Mouse (Mus musculus) heart, embryonic 15.5 days (tissue): ENCODE results near the gene Dennd2c. TPM values are rescaled to one million over a fixed set of nuclear protein-coding genes. Genes with fewer than 3 reads are reported as not detected.
A peak's percentile ranks its signal among the peaks of the same experiment; 100 is the strongest.

Source experiments
- ATAC-seq: fragments of 200-750 bp; cut with Nextera tagmentation; replicated peaks from 2 replicates; pipeline ENCODE4 v1.8.0; 2017; ENCODE audit warnings: low read depth, moderate TSS enrichment; ENCODE audit not compliant: insufficient number of reproducible peaks, insufficient read depth, low FRiP score
- H3K27ac ChIP-seq: fragments of 300-500 bp; sonication (generic); 2 replicates; pipeline ENCODE4 v1.5.1; 2015; ENCODE audit warnings: mild to moderate bottlenecking, inconsistent platforms
- H3K27me3 ChIP-seq: fragments of 300-500 bp; sonication (generic); 2 replicates; pipeline ENCODE4 v1.6.1; 2015; ENCODE audit warnings: inconsistent platforms
- H3K36me3 ChIP-seq: fragments of 300-500 bp; sonication (generic); 2 replicates; pipeline ENCODE4 v1.6.1; 2015; ENCODE audit warnings: mild to moderate bottlenecking, inconsistent platforms
- H3K4me1 ChIP-seq: fragments of 300-500 bp; sonication (generic); replicated peaks from 2 replicates; pipeline ENCODE4 v1.6.1; 2015; ENCODE audit warnings: inconsistent platforms
- H3K4me2 ChIP-seq: fragments of 300-500 bp; sonication (generic); 2 replicates; pipeline ENCODE4 v1.6.1; 2015; ENCODE audit warnings: inconsistent platforms, mild to moderate bottlenecking, moderate library complexity
- H3K4me3 ChIP-seq: fragments of 300-500 bp; sonication (generic); 2 replicates; pipeline ENCODE4 v1.5.1; 2015; ENCODE audit warnings: mild to moderate bottlenecking, inconsistent platforms
- H3K9ac ChIP-seq: fragments of 300-500 bp; sonication (generic); 2 replicates; pipeline ENCODE4 v1.6.1; 2015; ENCODE audit warnings: mild to moderate bottlenecking, inconsistent platforms
- H3K9me3 ChIP-seq: fragments of 300-500 bp; sonication (generic); replicated peaks from 2 replicates; pipeline ENCODE4 v1.6.1; 2016; ENCODE audit warnings: inconsistent platforms
- WGBS: fragments of 180-500 bp; shearing (Covaris S2); methylation state at CpG from one replicate; pipeline ENCODE4 v1.1.7; 2015; ENCODE audit warnings: mixed read lengths; 5-methylcytosine and 5-hydroxymethylcytosine counted together
- polyA plus RNA-seq: library from polyadenylated mRNA; unstranded; fragments of >200 nt; fragmentation: Nextera tagmentation; extraction: Ambion mirVana; gene quantifications from 2 replicates; pipeline ENCODE4 v1.2.1, GENCODE M21; 2015

Dennd2c gene
- 2.9 and 5.0 TPM in 2 replicates for polyA plus RNA-seq

- under 1% methylated on average over 72 of the region's 72 CpGs for WGBS
- peak within 1 kb of the TSS; percentile 59 for H3K9ac ChIP-seq
- H3K36me3 ChIP-seq, result no peaks in the 10 kb centered on the region
Observed at GRCm38 (mm10) chr3:103102454-103103390, at the start of gene Dennd2c. Gene Dennd2c, plus strand, starts transcription at chr3:103102604.

DNA sequence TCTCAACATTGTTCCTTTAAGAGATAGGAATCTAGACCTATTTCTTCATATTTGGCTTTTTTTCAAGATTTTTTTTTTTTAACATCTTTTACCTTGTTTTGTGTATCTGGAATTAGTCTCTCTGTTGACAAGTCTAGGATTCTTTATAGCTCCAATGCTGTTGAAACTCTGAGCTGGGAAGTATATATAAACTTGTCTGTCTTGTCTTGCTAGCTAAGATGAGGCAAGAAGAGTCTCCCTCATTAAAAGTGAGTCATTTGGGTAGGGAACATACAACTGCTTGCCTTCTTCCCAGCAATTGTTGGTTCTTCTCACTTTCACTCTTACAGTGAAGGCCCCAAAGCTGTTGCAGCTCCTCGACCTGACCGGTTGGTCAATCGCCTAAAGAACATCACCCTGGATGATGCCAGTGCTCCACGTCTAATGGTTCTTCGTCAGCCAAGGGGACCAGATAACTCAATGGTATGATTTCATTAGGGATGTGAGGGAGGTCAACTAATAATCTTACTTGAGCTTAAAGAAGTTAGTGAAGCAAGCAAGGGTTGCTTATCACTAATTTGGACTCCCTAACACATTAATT is 46.3 kb upstream of the Dennd2c start:
- Histone ChIP-seq H3K4me2 (no peak overlapping the region), H3K36me3 (peaks cover 66% of the 10 kb centered on the region), H3K4me3 (no peak overlapping the region), H3K9me3 (no peaks in the 10 kb centered on the region), H3K4me1 (peaks cover 9% of the 10 kb centered on the region; the same call in 1 of the 2 replicates), H3K9ac (no peak overlapping the region), H3K27ac (no peak overlapping the region), H3K27me3 (no peaks in the 10 kb centered on the region)
- WGBS, result 83% methylated on average over 5 of the region's 5 CpGs
- no peak for ATAC-seq

More at GRCm38 (mm10) chr3:103102454-103103390, at the start of gene Dennd2c:
- Histone ChIP-seq H3K4me3 (peak within 1 kb of the TSS; percentile 73), H3K9me3 (no peaks in the 10 kb centered on the region), H3K27ac (peak within 1 kb of the TSS; percentile 69), H3K4me2 (peak within 1 kb of the TSS; percentile 90), H3K4me1 (peaks cover 13% of the 10 kb centered on the region), H3K27me3 (no peaks in the 10 kb centered on the region)
- peak; percentile 99 for ATAC-seq

- Histone ChIP-seq H3K9me3 (no peaks in the 10 kb centered on the region), H3K9ac (peak overlapping the region; percentile 38; the same call in 1 of the 2 replicates), H3K4me2 (peak overlapping the region; percentile 65), H3K27ac (peak overlapping the region; percentile 90), H3K4me1 (peaks cover 9% of the 10 kb centered on the region; the same call in 1 of the 2 replicates), H3K4me3 (peak overlapping the region; percentile 71), H3K27me3 (no peaks in the 10 kb centered on the region), H3K36me3 (peaks cover 64% of the 10 kb centered on the region)
- peak; percentile 16 for ATAC-seq
- WGBS, result 4% methylated on average over 10 of the region's 10 CpGs
Observed at GRCm38 (mm10) chr3:103057752-103058151, 44.7 kb upstream of the Dennd2c start.

DNA sequence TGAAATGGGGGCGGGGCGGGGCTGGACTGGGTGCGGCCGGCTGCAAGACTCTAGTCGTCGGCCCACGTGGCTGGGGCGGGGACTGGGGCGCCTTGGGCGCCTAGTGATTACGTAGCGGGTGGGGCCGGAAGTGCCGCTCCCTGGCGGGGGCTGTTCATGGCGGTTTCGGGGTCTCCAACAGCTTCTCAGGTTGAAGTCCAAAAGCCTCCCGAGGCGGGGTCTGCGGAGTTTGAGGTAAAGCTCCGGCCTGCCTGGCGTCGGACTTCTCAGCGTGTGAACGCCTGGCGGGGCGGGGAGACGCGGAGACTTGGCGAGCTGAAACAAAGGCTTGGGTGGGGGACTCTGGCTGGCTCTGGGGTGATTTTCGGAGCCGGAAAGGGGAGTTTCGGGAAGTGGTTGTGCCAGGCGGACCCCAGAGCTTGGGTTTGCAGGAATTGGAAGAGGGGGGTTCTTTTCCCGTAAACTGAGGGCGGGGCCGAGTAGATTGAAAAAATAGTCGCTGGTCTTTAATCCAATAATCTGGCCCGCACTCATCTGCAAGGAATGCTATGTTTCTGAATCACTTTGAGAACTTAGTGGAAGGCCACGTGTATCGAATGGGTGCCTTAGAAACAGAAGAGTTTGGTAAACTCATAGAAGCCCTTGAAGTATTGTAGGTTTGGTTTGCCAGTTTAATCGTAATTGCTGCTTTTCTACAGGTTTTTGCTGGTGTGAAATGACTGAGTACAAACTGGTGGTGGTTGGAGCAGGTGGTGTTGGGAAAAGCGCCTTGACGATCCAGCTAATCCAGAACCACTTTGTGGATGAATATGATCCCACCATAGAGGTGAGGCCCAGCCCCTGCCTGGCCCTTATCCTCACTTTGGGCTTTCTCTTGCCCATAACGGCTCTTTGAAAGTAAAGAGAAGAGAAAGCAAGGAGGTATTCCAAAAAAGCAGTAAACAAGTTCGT is 43.9 kb upstream of the Dennd2c start, which contains the start of gene Nras:
Nras (plus strand) TSS at position 79 of the 951 bp plus-strand sequence.
- peaks cover 65% of the 10 kb centered on the region for H3K36me3 ChIP-seq
- ATAC-seq, result peak; percentile 98
- H3K4me3 ChIP-seq, result peak within 1 kb of the TSS; percentile 71
- 2% methylated on average over 46 of the region's 46 CpGs for WGBS
- H3K27me3 ChIP-seq, result no peaks in the 10 kb centered on the region
- peak within 1 kb of the TSS; percentile 65 for H3K4me2 ChIP-seq
- peak within 1 kb of the TSS; percentile 90 for H3K27ac ChIP-seq
- H3K9me3 ChIP-seq, result no peaks in the 10 kb centered on the region
- peaks cover 9% of the 10 kb centered on the region; the same call in 1 of the 2 replicates for H3K4me1 ChIP-seq
- peak within 1 kb of the TSS; percentile 70 for H3K9ac ChIP-seq

DNA sequence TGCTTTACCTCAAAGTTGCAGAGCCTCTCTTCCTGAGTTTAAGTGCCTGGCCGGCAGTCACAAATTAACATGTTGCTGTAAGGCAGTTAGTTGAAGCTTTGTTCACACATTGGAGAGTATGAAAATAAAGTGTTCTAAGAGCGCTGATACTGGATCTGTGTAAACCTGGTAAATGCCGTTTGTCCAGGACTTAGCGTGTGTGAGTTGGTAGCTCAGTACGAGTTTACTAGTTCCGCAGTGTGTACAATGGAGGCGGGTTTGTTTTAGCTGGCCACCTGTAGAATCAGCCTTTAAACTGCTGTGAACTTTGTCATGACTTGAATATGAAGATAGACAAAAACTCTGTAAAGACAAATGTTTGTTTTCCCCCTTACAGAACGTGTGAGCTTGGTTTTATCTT is 35.5 kb upstream of the Dennd2c start:
- H3K27ac ChIP-seq, result no peak overlapping the region
- WGBS, result 88% methylated on average over 8 of the region's 8 CpGs

GRCm38 (mm10) chr3:103068971-103069370 is 33.4 kb upstream of the Dennd2c start:
- Histone ChIP-seq H3K36me3 (peaks cover 44% of the 10 kb centered on the region), H3K4me1 (no peaks in the 10 kb centered on the region), H3K27ac (no peak overlapping the region), H3K9ac (no peak overlapping the region), H3K9me3 (no peaks in the 10 kb centered on the region), H3K4me3 (no peak overlapping the region), H3K27me3 (no peaks in the 10 kb centered on the region), H3K4me2 (no peak overlapping the region)
- 90% methylated on average over 6 of the region's 6 CpGs for WGBS
- no peak for ATAC-seq

More for the DNA sequence above, 35.5 kb upstream of the Dennd2c start:
- ATAC-seq, result no peak
- H3K9ac ChIP-seq, result no peak overlapping the region
- no peaks in the 10 kb centered on the region for H3K9me3 ChIP-seq
- H3K4me1 ChIP-seq, result no peaks in the 10 kb centered on the region
- no peak overlapping the region for H3K4me3 ChIP-seq
- H3K4me2 ChIP-seq, result no peak overlapping the region
- peaks cover 64% of the 10 kb centered on the region for H3K36me3 ChIP-seq
- H3K27me3 ChIP-seq, result no peaks in the 10 kb centered on the region

DNA sequence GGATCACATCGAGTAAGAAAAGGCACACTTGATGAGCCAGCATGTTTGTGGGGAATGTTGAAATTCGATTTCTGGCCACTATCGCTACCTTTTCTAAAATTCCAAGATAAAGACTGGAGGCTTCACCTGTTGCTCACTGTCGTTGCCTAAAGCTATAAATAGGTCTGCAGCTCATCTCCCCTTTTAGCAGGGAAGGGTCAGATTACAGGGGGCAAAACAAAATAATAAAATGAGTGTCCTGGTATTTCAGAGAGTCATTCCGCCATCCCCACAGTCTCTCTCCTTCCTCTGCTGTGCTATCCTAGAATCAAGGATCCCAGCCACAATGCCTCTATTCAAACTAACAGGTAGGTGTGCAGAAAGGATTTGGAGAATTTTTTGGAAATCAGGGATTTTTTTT is 28.6 kb upstream of the Dennd2c start, which contains the start of gene Ampd1:
Ampd1 (plus strand) TSS at position 244 of the 400 bp plus-strand sequence.
- Histone ChIP-seq H3K4me2 (no peak within 1 kb of the TSS), H3K9me3 (no peaks in the 10 kb centered on the region), H3K27ac (no peak within 1 kb of the TSS), H3K27me3 (no peaks in the 10 kb centered on the region), H3K9ac (no peak within 1 kb of the TSS), H3K4me1 (no peaks in the 10 kb centered on the region), H3K4me3 (no peak within 1 kb of the TSS), H3K36me3 (peaks cover 3% of the 10 kb centered on the region)
- 38% methylated on average over 5 of the region's 5 CpGs for WGBS
- ATAC-seq, result no peak

GRCm38 (mm10) chr3:103075871-103076270 is 26.5 kb upstream of the Dennd2c start:
- H3K27me3 ChIP-seq, result no peaks in the 10 kb centered on the region
- 89% methylated on average over 9 of the region's 9 CpGs for WGBS
- H3K36me3 ChIP-seq, result no peaks in the 10 kb centered on the region
- H3K4me2 ChIP-seq, result no peak overlapping the region
- H3K4me1 ChIP-seq, result no peaks in the 10 kb centered on the region; the same call in 1 of the 2 replicates
- ATAC-seq, result no peak
- H3K27ac ChIP-seq, result no peak overlapping the region
- H3K9ac ChIP-seq, result no peak overlapping the region
- no peak overlapping the region for H3K4me3 ChIP-seq
- no peaks in the 10 kb centered on the region for H3K9me3 ChIP-seq

DNA sequence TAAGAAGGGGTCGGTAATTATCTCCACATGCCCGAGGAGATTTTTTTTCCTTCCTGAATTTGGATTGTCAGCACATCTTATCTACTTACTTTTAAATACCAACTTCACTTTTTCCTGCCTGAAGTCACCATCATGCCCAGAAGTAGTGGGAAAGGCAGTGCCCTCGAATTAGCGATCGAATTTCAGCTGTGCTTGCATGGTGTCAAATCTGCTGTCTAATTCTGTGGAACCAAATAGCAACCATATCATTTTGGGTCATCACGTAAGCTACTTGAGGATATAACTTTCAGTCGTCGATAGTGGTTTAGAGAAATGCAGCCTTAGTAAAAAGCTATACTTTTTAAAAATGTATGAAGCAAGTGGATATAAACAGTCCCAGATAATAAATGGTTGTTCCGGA is 25.9 kb upstream of the Dennd2c start:
- ATAC-seq, result no peak
- H3K27me3 ChIP-seq, result no peaks in the 10 kb centered on the region
- H3K9ac ChIP-seq, result no peak overlapping the region
- WGBS, result 83% methylated on average over 9 of the region's 9 CpGs
- no peaks in the 10 kb centered on the region for H3K36me3 ChIP-seq
- H3K4me3 ChIP-seq, result no peak overlapping the region
- H3K27ac ChIP-seq, result no peak overlapping the region
- H3K9me3 ChIP-seq, result no peaks in the 10 kb centered on the region
- no peak overlapping the region for H3K4me2 ChIP-seq
- no peaks in the 10 kb centered on the region; the same call in 1 of the 2 replicates for H3K4me1 ChIP-seq

DNA sequence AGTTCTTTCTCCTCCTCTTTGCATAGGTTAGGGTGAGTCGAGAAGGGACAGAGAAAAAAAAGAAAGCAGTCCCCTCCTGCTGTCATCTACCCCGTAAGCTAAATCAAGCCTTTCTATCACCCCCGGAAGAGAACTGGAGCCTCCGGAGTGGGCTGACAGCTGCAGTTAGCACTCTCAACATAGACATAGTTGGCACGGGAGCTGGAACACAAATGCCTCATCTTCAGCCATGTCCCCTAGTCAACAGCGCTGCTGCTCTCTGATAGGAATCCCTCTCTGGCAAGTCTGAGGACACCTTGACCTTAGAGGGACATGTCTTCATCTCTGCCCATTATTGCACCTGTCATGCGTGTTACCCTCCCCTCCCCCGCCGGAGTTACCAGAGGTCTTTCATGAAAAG is 23.1 kb upstream of the Dennd2c start:
- Histone ChIP-seq H3K36me3 (no peaks in the 10 kb centered on the region), H3K4me1 (peaks cover 5% of the 10 kb centered on the region), H3K27me3 (no peaks in the 10 kb centered on the region), H3K4me3 (no peak overlapping the region), H3K27ac (0 out of 2 replicates have a peak overlapping the region, but pooled peaks have one; percentile 4), H3K9ac (no peak overlapping the region), H3K9me3 (no peaks in the 10 kb centered on the region), H3K4me2 (no peak overlapping the region)
- no peak for ATAC-seq
- WGBS, result 56% methylated on average over 9 of the region's 9 CpGs
